Mouse (Mus musculus) ES-E14 (cell line): ENCODE data around the gene Gm21985.

Experiments used
- CHD2 ChIP-seq: IDR thresholded peaks from 2 replicates; pipeline ENCODE4 v1.6.1; 2014; ENCODE audit warnings: mild to moderate bottlenecking, low read depth, low read length, inconsistent platforms
- MAFK ChIP-seq: IDR thresholded peaks from 2 replicates; pipeline ENCODE4 v1.6.1; 2014; ENCODE audit warnings: mild to moderate bottlenecking, low read depth, low read length, inconsistent platforms; ENCODE audit not compliant: insufficient read depth
- ZC3H11A ChIP-seq: IDR thresholded peaks from 2 replicates; pipeline ENCODE4 v1.6.1; 2012; ENCODE audit warnings: low read depth, mild to moderate bottlenecking, inconsistent platforms, low read length, borderline replicate concordance

DNA sequence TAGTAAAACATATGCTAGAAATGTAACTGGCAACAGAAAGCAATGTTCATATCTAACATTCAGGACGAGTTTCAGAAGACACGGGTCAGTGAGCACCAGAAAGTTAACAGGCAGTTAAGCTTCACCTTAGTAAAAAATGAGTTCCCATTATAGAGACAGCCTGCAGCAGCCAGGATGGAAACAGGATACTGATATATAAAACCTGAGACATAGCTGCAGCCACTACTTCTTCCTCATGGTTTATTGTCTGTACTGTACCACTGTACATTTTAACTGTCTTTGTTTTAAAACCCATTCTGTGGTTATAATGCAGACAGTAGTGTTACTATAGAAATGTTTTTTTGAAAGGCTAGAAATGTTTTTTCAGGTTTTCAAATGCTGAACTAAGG, 94.7 kb downstream of the Gm21985 start:
- TF ChIP-seq ZC3H11A = no peak
- no peak for TF ChIP-seq CHD2
- no peak for TF ChIP-seq MAFK
